Mouse (Mus musculus): ENCODE measurements around the gene Cpa4.

Cpa4 gene

GRCm38 (mm10) chr6:30621986-30622389 is 53.8 kb downstream of the Cpa4 start:
- in situ Hi-C loops (cut with MboI; ENCODE audit: low sequenced_read_pairs): no loop called here

GRCm38 (mm10) chr6:30624763-30625162 is 56.6 kb downstream of the Cpa4 start:
- in situ Hi-C loops (cut with MboI; ENCODE audit: low sequenced_read_pairs): no loop called here

GRCm38 (mm10) chr6:30628152-30628551 is 60.0 kb downstream of the Cpa4 start:
- in situ Hi-C loops (cut with MboI; ENCODE audit: low sequenced_read_pairs): no loop called here

GRCm38 (mm10) chr6:30629989-30630388 is 61.8 kb downstream of the Cpa4 start:
- in situ Hi-C loops (cut with MboI; ENCODE audit: low sequenced_read_pairs): no loop called here

GRCm38 (mm10) chr6:30635361-30635862 is 67.2 kb downstream of the Cpa4 start:
- in situ Hi-C loops (cut with MboI; ENCODE audit: low sequenced_read_pairs): no loop called here

- in situ Hi-C loops (cut with MboI; ENCODE audit: low sequenced_read_pairs): no loop called here
Measured at GRCm38 (mm10) chr6:30636186-30636842, 68.1 kb downstream of the Cpa4 start.

GRCm38 (mm10) chr6:30638674-30639268 is 70.6 kb downstream of the Cpa4 start, which contains the start of gene Cpa1:
TSS of gene Cpa1 (plus strand) at chr6:30639218.
- in situ Hi-C loops (cut with MboI; ENCODE audit: low sequenced_read_pairs): no loop called here

Measured in CH12F3 (cell line).